Mouse (Mus musculus) megakaryocyte, embryonic 14.5 days (primary cell): ENCODE data around the gene Slc36a1. TPM values are rescaled to one million over a fixed set of nuclear protein-coding genes. Genes with fewer than 3 reads are reported as not detected.
A peak's percentile ranks its signal among the peaks of the same experiment; 100 is the strongest.

Experiments
- H3K27me3 ChIP-seq: replicated peaks from 2 replicates; pipeline ENCODE3; 2012; ENCODE audit warnings: inconsistent platforms
- H3K36me3 ChIP-seq: replicated peaks from 2 replicates; pipeline ENCODE3; 2012; ENCODE audit warnings: low read length, inconsistent platforms, mixed read lengths
- H3K4me1 ChIP-seq: 2 replicates; pipeline ENCODE4 v1.6.1; 2012; ENCODE audit warnings: inconsistent platforms
- H3K4me3 ChIP-seq: replicated peaks from 2 replicates; pipeline ENCODE3; 2012; ENCODE audit warnings: moderate library complexity, mild to moderate bottlenecking, inconsistent platforms
- H3K9me3 ChIP-seq: 2 replicates; pipeline ENCODE4 v1.6.1; 2012; ENCODE audit warnings: inconsistent platforms
- FLI1 ChIP-seq: IDR thresholded peaks from 2 replicates; pipeline ENCODE4 v1.6.1; 2012; ENCODE audit warnings: low read length, inconsistent platforms, mixed read lengths
- GATA1 ChIP-seq: IDR thresholded peaks from 3 replicates; pipeline ENCODE4 v1.6.1; 2012; ENCODE audit warnings: mixed read lengths, low read length, inconsistent platforms, borderline replicate concordance
- polyA plus RNA-seq: library from polyadenylated mRNA; stranded (reverse); fragments of >175 nt; gene quantifications from 2 replicates; pipeline ENCODE4 v1.2.3, GENCODE M21; 2012; ENCODE audit warnings: low replicate concordance; ENCODE audit not compliant: insufficient read depth

The Slc36a1 gene
- polyA plus RNA-seq, 1 experiment = 4.0 TPM

- peaks cover 10% of the 10 kb centered on the region for H3K9me3 ChIP-seq
- H3K4me1 ChIP-seq = peaks cover 74% of the 10 kb centered on the region
- H3K27me3 ChIP-seq = no peaks in the 10 kb centered on the region
- TF ChIP-seq GATA1 (no peak), FLI1 (no peak)
- H3K4me3 ChIP-seq = peak overlapping the region; percentile 100
- peaks cover 28% of the 10 kb centered on the region for H3K36me3 ChIP-seq
Measured at GRCm38 (mm10) chr11:55204602-55205001, 452 bp downstream of the Slc36a1 start.

DNA sequence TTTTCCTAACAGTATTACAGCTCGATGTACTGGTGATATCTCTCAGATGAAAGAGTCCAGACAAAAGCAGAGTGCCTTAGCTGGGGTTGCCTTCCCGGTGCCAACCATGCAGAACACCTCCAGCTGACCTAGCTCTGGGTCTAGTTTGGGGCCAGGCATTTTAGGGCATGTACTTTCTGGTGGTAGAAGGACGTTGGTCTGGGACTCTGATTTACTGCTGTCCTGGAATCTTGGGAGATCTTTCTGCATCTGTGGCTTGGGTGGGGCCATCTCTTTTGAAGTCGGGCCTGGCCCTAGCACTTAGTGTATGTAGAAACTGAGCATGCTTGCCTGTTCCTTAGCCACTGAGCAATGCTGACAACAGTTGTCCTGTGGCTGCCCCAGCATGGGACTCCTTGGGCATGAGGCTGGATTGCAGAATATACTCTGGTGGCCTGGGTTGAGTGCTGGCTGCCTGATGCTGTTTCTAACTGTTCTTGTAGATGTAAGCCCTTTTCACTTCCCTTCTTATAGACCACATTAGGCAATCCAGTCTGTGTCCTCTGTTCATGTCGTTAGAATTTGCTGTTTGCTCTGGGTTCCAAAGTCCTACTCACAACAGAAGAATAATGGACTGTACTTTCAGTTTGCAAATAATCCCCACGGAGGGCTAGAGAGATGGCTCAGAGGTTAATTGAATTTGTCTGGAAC is 4.0 kb downstream of the Slc36a1 start:
- Histone ChIP-seq H3K9me3 (no peaks in the 10 kb centered on the region), H3K4me1 (peaks cover 83% of the 10 kb centered on the region), H3K27me3 (no peaks in the 10 kb centered on the region), H3K4me3 (peak overlapping the region; percentile 38), H3K36me3 (peaks cover 55% of the 10 kb centered on the region)
- TF ChIP-seq FLI1 = no peak
- TF ChIP-seq GATA1 = no peak

DNA sequence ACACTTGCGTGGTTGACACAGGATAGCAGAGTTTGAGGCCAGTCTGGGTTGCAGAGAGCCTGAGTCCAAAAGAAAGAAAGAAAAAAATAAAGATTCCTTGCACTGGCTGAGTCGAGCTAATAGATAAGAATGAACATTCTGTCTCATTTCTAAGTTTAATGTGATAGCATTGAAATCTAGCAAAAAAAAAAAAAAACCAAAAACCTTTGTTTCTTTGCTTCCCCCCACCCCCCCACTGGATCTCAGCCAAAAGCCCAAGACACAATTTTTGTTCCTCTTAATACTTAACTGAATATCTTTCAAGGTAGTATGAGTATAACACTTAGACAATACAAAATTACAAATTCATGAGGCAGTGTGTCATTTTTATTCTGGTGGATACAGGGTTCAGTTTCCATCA is 4.9 kb downstream of the Slc36a1 start:
- no peak for TF ChIP-seq FLI1
- TF ChIP-seq GATA1 = no peak
- peaks cover 63% of the 10 kb centered on the region for H3K36me3 ChIP-seq
- H3K9me3 ChIP-seq = no peaks in the 10 kb centered on the region
- H3K4me3 ChIP-seq = no peak overlapping the region
- H3K27me3 ChIP-seq = no peaks in the 10 kb centered on the region
- peaks cover 81% of the 10 kb centered on the region for H3K4me1 ChIP-seq

- H3K4me1 ChIP-seq = peaks cover 88% of the 10 kb centered on the region
Measured at GRCm38 (mm10) chr11:55209626-55210353, 5.6 kb downstream of the Slc36a1 start.

GRCm38 (mm10) chr11:55213518-55213917 is 9.4 kb downstream of the Slc36a1 start:
- Histone ChIP-seq H3K36me3 (peaks cover 88% of the 10 kb centered on the region), H3K9me3 (no peaks in the 10 kb centered on the region), H3K27me3 (no peaks in the 10 kb centered on the region), H3K4me1 (peaks cover 74% of the 10 kb centered on the region), H3K4me3 (no peak overlapping the region)
- no peak for TF ChIP-seq FLI1
- no peak for TF ChIP-seq GATA1

More at GRCm38 (mm10) chr11:55209626-55210353, 5.6 kb downstream of the Slc36a1 start:
- peaks cover 71% of the 10 kb centered on the region for H3K36me3 ChIP-seq
- no peak for TF ChIP-seq FLI1
- no peaks in the 10 kb centered on the region for H3K27me3 ChIP-seq
- H3K4me3 ChIP-seq = no peak overlapping the region
- H3K9me3 ChIP-seq = no peaks in the 10 kb centered on the region

GRCm38 (mm10) chr11:55214161-55214560 is 10.0 kb downstream of the Slc36a1 start:
- H3K36me3 ChIP-seq = peaks cover 92% of the 10 kb centered on the region
- no peak for TF ChIP-seq GATA1
- TF ChIP-seq FLI1 = no peak
- no peak overlapping the region for H3K4me3 ChIP-seq
- no peaks in the 10 kb centered on the region for H3K9me3 ChIP-seq
- no peaks in the 10 kb centered on the region for H3K27me3 ChIP-seq
- peaks cover 67% of the 10 kb centered on the region for H3K4me1 ChIP-seq

DNA sequence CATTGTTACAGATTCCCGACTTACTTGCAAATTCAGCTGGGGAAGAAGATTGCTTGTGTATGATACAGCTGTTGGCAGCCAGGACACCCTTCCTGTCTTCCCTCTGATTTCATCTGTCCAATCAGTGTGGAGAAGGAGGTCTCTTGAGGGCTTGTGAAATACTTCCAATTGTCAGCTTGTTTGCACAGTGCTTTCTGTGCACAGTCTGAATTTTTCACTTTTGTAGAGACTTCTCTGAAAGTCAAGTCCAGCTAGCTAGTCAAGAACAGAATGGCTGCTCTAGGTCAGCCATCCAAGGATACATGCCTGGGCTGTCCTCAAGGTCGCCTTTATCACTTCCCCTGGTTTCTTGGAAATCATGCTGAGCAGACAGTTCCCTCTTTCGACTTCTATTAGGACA is 10.8 kb downstream of the Slc36a1 start:
- Histone ChIP-seq H3K36me3 (peaks cover 96% of the 10 kb centered on the region), H3K4me1 (peaks cover 63% of the 10 kb centered on the region)

DNA sequence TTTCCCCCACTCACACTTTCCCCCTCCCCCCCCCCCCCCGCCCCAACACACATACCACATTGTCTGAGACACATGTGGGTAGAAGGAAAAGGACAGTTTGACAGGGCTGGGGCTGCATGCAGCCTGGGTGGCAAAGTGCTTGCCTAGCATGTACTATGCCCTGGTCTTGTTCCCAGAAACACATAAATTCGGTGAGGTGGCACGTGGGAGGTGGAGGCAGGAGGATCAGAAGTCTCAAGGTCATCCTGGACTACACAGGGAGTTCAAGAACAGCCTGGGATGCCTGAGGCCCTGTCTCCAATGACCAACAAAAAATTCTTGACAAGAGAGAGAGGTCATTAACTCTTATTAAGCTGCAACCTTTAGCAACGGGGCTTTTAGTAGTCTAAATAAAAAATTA is 11.9 kb downstream of the Slc36a1 start:
- peaks cover 98% of the 10 kb centered on the region for H3K36me3 ChIP-seq
- no peak overlapping the region for H3K4me3 ChIP-seq
- no peaks in the 10 kb centered on the region for H3K9me3 ChIP-seq
- TF ChIP-seq GATA1 (no peak), FLI1 (no peak)
- H3K27me3 ChIP-seq = no peaks in the 10 kb centered on the region
- peaks cover 63% of the 10 kb centered on the region for H3K4me1 ChIP-seq

More for the DNA sequence above, 10.8 kb downstream of the Slc36a1 start:
- Histone ChIP-seq H3K4me3 (no peak overlapping the region), H3K27me3 (no peaks in the 10 kb centered on the region), H3K9me3 (no peaks in the 10 kb centered on the region)
- TF ChIP-seq GATA1 (no peak), FLI1 (no peak)

DNA sequence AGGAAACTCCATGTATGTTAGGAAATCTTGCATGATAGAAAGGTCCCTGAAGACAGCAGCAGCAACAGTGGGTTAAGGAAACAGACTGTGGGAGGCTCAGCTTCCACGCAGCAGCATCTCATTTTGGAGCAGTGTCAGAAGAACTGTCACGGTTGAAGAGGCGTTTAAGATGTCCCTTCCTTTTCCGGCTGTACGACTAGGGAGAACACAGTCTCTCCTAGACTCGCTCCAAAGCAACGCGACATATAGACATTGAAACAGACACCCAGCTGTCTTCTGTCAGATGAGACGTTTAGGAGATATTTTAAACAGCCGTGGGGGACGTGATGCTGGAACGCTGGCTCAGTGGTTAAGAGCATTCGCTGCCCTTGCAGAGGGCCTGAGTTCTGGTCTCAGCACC is 12.7 kb downstream of the Slc36a1 start:
- Histone ChIP-seq H3K4me1 (peaks cover 56% of the 10 kb centered on the region), H3K27me3 (no peaks in the 10 kb centered on the region), H3K4me3 (no peak overlapping the region), H3K9me3 (no peaks in the 10 kb centered on the region), H3K36me3 (peaks cover 98% of the 10 kb centered on the region)
- TF ChIP-seq GATA1 = no peak
- TF ChIP-seq FLI1 = no peak

- Histone ChIP-seq H3K4me3 (no peak overlapping the region), H3K27me3 (no peaks in the 10 kb centered on the region), H3K36me3 (peaks cover 98% of the 10 kb centered on the region), H3K9me3 (no peaks in the 10 kb centered on the region), H3K4me1 (peaks cover 50% of the 10 kb centered on the region)
- TF ChIP-seq FLI1 = no peak
- no peak for TF ChIP-seq GATA1
Measured at GRCm38 (mm10) chr11:55217418-55217817, 13.3 kb downstream of the Slc36a1 start.
